Mouse (Mus musculus): ENCODE data around the gene Galnt6. TPM values are rescaled to one million over a fixed set of nuclear protein-coding genes. Genes with fewer than 3 reads are reported as not detected.

The Galnt6 gene
- polyA plus RNA-seq, 1 experiment from 2014 or later: 0.14 TPM

GRCm38 (mm10) chr15:100747121-100747963, 18.2 kb upstream of the Galnt6 start:
- H3K4me2 ChIP-seq (ENCODE audit: low read length): peak overlapping the region; percentile 46
- no peaks in the 10 kb centered on the region for H3K9me3 ChIP-seq (ENCODE audit: control insufficient read depth, low read length)
- DNase-seq: peak; percentile 53
- no peaks in the 10 kb centered on the region for H3K27me3 ChIP-seq (ENCODE audit: control insufficient read depth, insufficient read depth, low read length)
- peak overlapping the region; percentile 4; the same call in 1 of the 2 replicates for H3K4me3 ChIP-seq (replicated peaks; ENCODE audit: low read depth, low read length)
- peaks cover 10% of the 10 kb centered on the region; the same call in 1 of the 2 replicates for H3K4me1 ChIP-seq (ENCODE audit: control insufficient read depth, insufficient read depth, low read length)
- 2% methylated on average over 27 of the region's 27 CpGs for WGBS
- no peak for ATAC-seq (ENCODE audit: low FRiP score, low TSS enrichment)
- no peaks in the 10 kb centered on the region for H3K36me3 ChIP-seq (ENCODE audit: control insufficient read depth, insufficient read depth, low read length)
- H3K9ac ChIP-seq (replicated peaks; ENCODE audit: low read length): no peak overlapping the region
- no peak overlapping the region; the same call in 1 of the 2 replicates for H3K27ac ChIP-seq (replicated peaks; ENCODE audit: low read depth, low read length)

GRCm38 (mm10) chr15:100746478-100747120, 17.4 kb upstream of the Galnt6 start:
- peak overlapping the region; percentile 46 for H3K4me2 ChIP-seq (ENCODE audit: low read length)
- 32% methylated on average over 6 of the region's 6 CpGs for WGBS
- no peak overlapping the region for H3K9ac ChIP-seq (replicated peaks; ENCODE audit: low read length)
- no peaks in the 10 kb centered on the region for H3K27me3 ChIP-seq (ENCODE audit: control insufficient read depth, insufficient read depth, low read length)
- H3K9me3 ChIP-seq (ENCODE audit: control insufficient read depth, low read length): no peaks in the 10 kb centered on the region
- no peaks in the 10 kb centered on the region for H3K36me3 ChIP-seq (ENCODE audit: control insufficient read depth, insufficient read depth, low read length)
- ATAC-seq (ENCODE audit: low FRiP score, low TSS enrichment) (no peak), DNase-seq (no peak)
- H3K4me3 ChIP-seq (replicated peaks; ENCODE audit: low read depth, low read length): peak overlapping the region; percentile 4; the same call in 1 of the 2 replicates
- H3K4me1 ChIP-seq (ENCODE audit: control insufficient read depth, insufficient read depth, low read length): peaks cover 10% of the 10 kb centered on the region; the same call in 1 of the 2 replicates
- no peak overlapping the region for H3K27ac ChIP-seq (replicated peaks; ENCODE audit: low read depth, low read length)

DNA sequence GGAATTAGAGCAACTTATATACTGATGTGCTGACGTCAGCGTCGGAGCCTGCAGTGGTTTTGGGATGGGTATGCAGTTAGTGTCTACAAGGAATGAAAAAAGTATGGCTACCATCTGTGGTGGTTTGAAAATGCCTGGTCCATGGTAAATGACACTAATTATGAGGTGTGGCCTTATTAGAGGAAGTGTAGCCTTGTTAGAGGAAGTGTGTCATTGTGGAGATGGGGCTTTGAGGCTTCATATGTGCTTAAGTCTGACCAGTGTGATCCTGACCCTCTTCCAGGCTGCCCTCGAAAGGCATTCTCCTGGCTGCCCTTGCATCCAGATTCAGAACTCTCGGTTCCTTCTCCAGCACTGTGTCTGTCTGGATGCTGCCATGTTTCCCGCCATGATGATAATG, 14.1 kb upstream of the Galnt6 start:
- DNase-seq (no peak), ATAC-seq (ENCODE audit: low FRiP score, low TSS enrichment) (no peak)
- Histone ChIP-seq H3K4me1 (ENCODE audit: control insufficient read depth, insufficient read depth, low read length) (peaks cover 10% of the 10 kb centered on the region; the same call in 1 of the 2 replicates), H3K27ac (replicated peaks; ENCODE audit: low read depth, low read length) (no peak overlapping the region), H3K9ac (replicated peaks; ENCODE audit: low read length) (no peak overlapping the region), H3K4me3 (replicated peaks; ENCODE audit: low read depth, low read length) (no peak overlapping the region), H3K27me3 (ENCODE audit: control insufficient read depth, insufficient read depth, low read length) (no peaks in the 10 kb centered on the region), H3K36me3 (ENCODE audit: control insufficient read depth, insufficient read depth, low read length) (no peaks in the 10 kb centered on the region), H3K4me2 (ENCODE audit: low read length) (no peak overlapping the region), H3K9me3 (ENCODE audit: control insufficient read depth, low read length) (no peaks in the 10 kb centered on the region)
- 92% methylated on average over 6 of the region's 6 CpGs for WGBS

GRCm38 (mm10) chr15:100739442-100739841, 10.3 kb upstream of the Galnt6 start:
- H3K4me2 ChIP-seq (ENCODE audit: low read length): no peak overlapping the region
- no peaks in the 10 kb centered on the region for H3K4me1 ChIP-seq (ENCODE audit: control insufficient read depth, insufficient read depth, low read length)
- H3K36me3 ChIP-seq (ENCODE audit: control insufficient read depth, insufficient read depth, low read length): no peaks in the 10 kb centered on the region
- no peak overlapping the region for H3K4me3 ChIP-seq (replicated peaks; ENCODE audit: low read depth, low read length)
- WGBS: 87% methylated on average over 6 of the region's 6 CpGs
- no peak overlapping the region for H3K27ac ChIP-seq (replicated peaks; ENCODE audit: low read depth, low read length)
- H3K27me3 ChIP-seq (ENCODE audit: control insufficient read depth, insufficient read depth, low read length): no peaks in the 10 kb centered on the region
- H3K9ac ChIP-seq (replicated peaks; ENCODE audit: low read length): no peak overlapping the region
- ATAC-seq (ENCODE audit: low FRiP score, low TSS enrichment) (no peak), DNase-seq (no peak)
- no peaks in the 10 kb centered on the region for H3K9me3 ChIP-seq (ENCODE audit: control insufficient read depth, low read length)

GRCm38 (mm10) chr15:100738351-100738781, 9.2 kb upstream of the Galnt6 start:
- Histone ChIP-seq H3K36me3 (ENCODE audit: control insufficient read depth, insufficient read depth, low read length) (no peaks in the 10 kb centered on the region), H3K4me3 (replicated peaks; ENCODE audit: low read depth, low read length) (no peak overlapping the region), H3K4me2 (ENCODE audit: low read length) (no peak overlapping the region), H3K9ac (replicated peaks; ENCODE audit: low read length) (no peak overlapping the region), H3K9me3 (ENCODE audit: control insufficient read depth, low read length) (no peaks in the 10 kb centered on the region), H3K4me1 (ENCODE audit: control insufficient read depth, insufficient read depth, low read length) (no peaks in the 10 kb centered on the region), H3K27ac (replicated peaks; ENCODE audit: low read depth, low read length) (no peak overlapping the region), H3K27me3 (ENCODE audit: control insufficient read depth, insufficient read depth, low read length) (no peaks in the 10 kb centered on the region)
- ATAC-seq (ENCODE audit: low FRiP score, low TSS enrichment): no peak
- DNase-seq: no peak
- 89% methylated on average over 7 of the region's 7 CpGs for WGBS

GRCm38 (mm10) chr15:100737667-100738066, 8.5 kb upstream of the Galnt6 start:
- H3K4me1 ChIP-seq (ENCODE audit: control insufficient read depth, insufficient read depth, low read length): no peaks in the 10 kb centered on the region
- no peak overlapping the region for H3K9ac ChIP-seq (replicated peaks; ENCODE audit: low read length)
- no peak for DNase-seq
- 90% methylated on average over 3 of the region's 3 CpGs for WGBS
- ATAC-seq (ENCODE audit: low FRiP score, low TSS enrichment): no peak
- no peaks in the 10 kb centered on the region for H3K27me3 ChIP-seq (ENCODE audit: control insufficient read depth, insufficient read depth, low read length)
- H3K36me3 ChIP-seq (ENCODE audit: control insufficient read depth, insufficient read depth, low read length): no peaks in the 10 kb centered on the region
- no peaks in the 10 kb centered on the region for H3K9me3 ChIP-seq (ENCODE audit: control insufficient read depth, low read length)
- no peak overlapping the region for H3K4me3 ChIP-seq (replicated peaks; ENCODE audit: low read depth, low read length)
- no peak overlapping the region for H3K27ac ChIP-seq (replicated peaks; ENCODE audit: low read depth, low read length)
- H3K4me2 ChIP-seq (ENCODE audit: low read length): no peak overlapping the region

- no peak for ATAC-seq (ENCODE audit: low FRiP score, low TSS enrichment)
- 87% methylated on average over 9 of the region's 9 CpGs for WGBS
- DNase-seq: no peak
- no peak overlapping the region for H3K4me3 ChIP-seq (replicated peaks; ENCODE audit: low read depth, low read length)
- no peaks in the 10 kb centered on the region; the same call in 1 of the 2 replicates for H3K27me3 ChIP-seq (ENCODE audit: control insufficient read depth, insufficient read depth, low read length)
- H3K4me2 ChIP-seq (ENCODE audit: low read length): no peak overlapping the region
- no peak overlapping the region for H3K9ac ChIP-seq (replicated peaks; ENCODE audit: low read length)
- no peak overlapping the region for H3K27ac ChIP-seq (replicated peaks; ENCODE audit: low read depth, low read length)
- no peaks in the 10 kb centered on the region for H3K4me1 ChIP-seq (ENCODE audit: control insufficient read depth, insufficient read depth, low read length)
- H3K9me3 ChIP-seq (ENCODE audit: control insufficient read depth, low read length): no peaks in the 10 kb centered on the region
- H3K36me3 ChIP-seq (ENCODE audit: control insufficient read depth, insufficient read depth, low read length): no peaks in the 10 kb centered on the region
Measured at GRCm38 (mm10) chr15:100735953-100736300, 6.8 kb upstream of the Galnt6 start.

GRCm38 (mm10) chr15:100735095-100735952, 6.1 kb upstream of the Galnt6 start:
- WGBS: 80% methylated on average over 14 of the region's 15 CpGs
- DNase-seq: no peak

More at GRCm38 (mm10) chr15:100735095-100735952, 6.1 kb upstream of the Galnt6 start:
- Histone ChIP-seq H3K9ac (replicated peaks; ENCODE audit: low read length) (no peak overlapping the region), H3K36me3 (ENCODE audit: control insufficient read depth, insufficient read depth, low read length) (no peaks in the 10 kb centered on the region), H3K4me3 (replicated peaks; ENCODE audit: low read depth, low read length) (no peak overlapping the region), H3K4me2 (ENCODE audit: low read length) (no peak overlapping the region), H3K9me3 (ENCODE audit: control insufficient read depth, low read length) (no peaks in the 10 kb centered on the region), H3K27me3 (ENCODE audit: control insufficient read depth, insufficient read depth, low read length) (peaks cover under 1% of the 10 kb centered on the region), H3K4me1 (ENCODE audit: control insufficient read depth, insufficient read depth, low read length) (no peaks in the 10 kb centered on the region), H3K27ac (replicated peaks; ENCODE audit: low read depth, low read length) (no peak overlapping the region)
- ATAC-seq (ENCODE audit: low FRiP score, low TSS enrichment): no peak

Data from midbrain, embryonic 14.5 days (tissue).